Mouse (Mus musculus): ENCODE results near the gene Phtf2.

GRCm38 (mm10) chr5:20834399-20834798 lies 47.5 kb downstream of the Phtf2 start:
- TF ChIP-seq POLR2A (IDR thresholded peaks at IDR 0.05; ENCODE audit: insufficient read length, low read depth), result no peak
- TF ChIP-seq MAX (IDR thresholded peaks at IDR 0.05; ENCODE audit: low read depth), result no peak
- TF ChIP-seq MYOD1 (IDR thresholded peaks at IDR 0.05; ENCODE audit: control insufficient read depth in 1 of 3, insufficient read length in 2 of 3, low read depth in 2 of 3), result no peak
- TF ChIP-seq USF1 (IDR thresholded peaks at IDR 0.05; ENCODE audit: low read depth), result no peak
- no peak for TF ChIP-seq CEBPB (IDR thresholded peaks at IDR 0.05; ENCODE audit: insufficient read depth, poor library complexity, severe bottlenecking)
- TF ChIP-seq POLR2AphosphoS2 (IDR thresholded peaks at IDR 0.05; ENCODE audit: insufficient read length, low read depth), result no peak
- TF ChIP-seq TCF12 (IDR thresholded peaks at IDR 0.05; ENCODE audit: insufficient read depth, poor library complexity, severe bottlenecking), result no peak
- TF ChIP-seq TCF3 (IDR thresholded peaks at IDR 0.05; ENCODE audit: insufficient read length, low read depth), result no peak
- no peak for TF ChIP-seq E2F4 (IDR thresholded peaks at IDR 0.05; ENCODE audit: insufficient read depth)
- no peak for TF ChIP-seq MYOG (IDR thresholded peaks at IDR 0.05; ENCODE audit: control insufficient read depth in 1 of 3, insufficient read depth in 1 of 3, insufficient read length in 2 of 3, low read depth in 2 of 3)

All from myocyte (in vitro differentiated cells).